Mouse (Mus musculus) embryonic facial prominence, embryonic 11.5 days (tissue): ENCODE results near the gene Gm10401. TPM values are rescaled to one million over a fixed set of nuclear protein-coding genes. Genes with fewer than 3 reads are reported as not detected.

Experiments
- ATAC-seq: fragments of 200-750 bp; cut with Nextera tagmentation; replicated peaks from 2 replicates; pipeline ENCODE4 v1.8.0; 2017; ENCODE audit warnings: low read depth; ENCODE audit not compliant: insufficient number of reproducible peaks, low FRiP score, low TSS enrichment
- DNase-seq: peaks from one replicate; pipeline ENCODE4 v3.0.0-alpha.2; 2015; ENCODE audit warnings: low spot score
- H3K27ac ChIP-seq: fragments of 300-500 bp; sonication (generic); replicated peaks from 2 replicates; pipeline ENCODE4 v1.5.1; 2014; ENCODE audit warnings: mild to moderate bottlenecking, low read depth, low read length, control low read depth
- H3K27me3 ChIP-seq: fragments of 300-500 bp; sonication (generic); 2 replicates; pipeline ENCODE4 v1.6.1; 2014; ENCODE audit warnings: mild to moderate bottlenecking, low read length, moderate library complexity, mixed read lengths; ENCODE audit not compliant: control insufficient read depth, insufficient read depth
- H3K36me3 ChIP-seq: fragments of 300-500 bp; sonication (generic); replicated peaks from 2 replicates; pipeline ENCODE4 v1.6.1; 2014; ENCODE audit warnings: low read depth, mild to moderate bottlenecking, low read length, moderate library complexity, mixed read lengths; ENCODE audit not compliant: control insufficient read depth, insufficient read depth
- H3K4me1 ChIP-seq: fragments of 300-500 bp; sonication (generic); 2 replicates; pipeline ENCODE4 v1.6.1; 2014; ENCODE audit warnings: low read length, mixed read lengths; ENCODE audit not compliant: control insufficient read depth, insufficient read depth
- H3K4me2 ChIP-seq: fragments of 300-500 bp; sonication (generic); 2 replicates; pipeline ENCODE4 v1.6.1; 2014; ENCODE audit warnings: low read depth, mild to moderate bottlenecking, control low read depth, low read length, moderate library complexity
- H3K4me3 ChIP-seq: fragments of 300-500 bp; sonication (generic); 2 replicates; pipeline ENCODE4 v1.5.1; 2014; ENCODE audit warnings: low read depth, low read length, control low read depth
- H3K9ac ChIP-seq: fragments of 300-500 bp; sonication (generic); replicated peaks from 2 replicates; pipeline ENCODE4 v1.6.1; 2014; ENCODE audit warnings: mild to moderate bottlenecking, control low read depth, low read length
- H3K9me3 ChIP-seq: fragments of 300-500 bp; sonication (generic); replicated peaks from 2 replicates; pipeline ENCODE4 v1.6.1; 2016; ENCODE audit warnings: mild to moderate bottlenecking, low read length, inconsistent platforms, mixed read lengths; ENCODE audit not compliant: control insufficient read depth
- WGBS: fragments of 180-500 bp; shearing (Covaris S2); extraction: QIAGEN DNeasy Blood & Tissue Kit; methylation state at CpG from one replicate; pipeline ENCODE4 v1.1.7; 2014; 5-methylcytosine and 5-hydroxymethylcytosine counted together
- polyA plus RNA-seq: library from polyadenylated mRNA; unstranded; fragments of >200 nt; fragmentation: Nextera tagmentation; extraction: Ambion mirVana; gene quantifications from 2 replicates; pipeline ENCODE4 v1.2.1, GENCODE M21; 2014

Gm10401 gene
- polyA plus RNA-seq, 1 experiment from 2014 or later, result 26.3 TPM

DNA sequence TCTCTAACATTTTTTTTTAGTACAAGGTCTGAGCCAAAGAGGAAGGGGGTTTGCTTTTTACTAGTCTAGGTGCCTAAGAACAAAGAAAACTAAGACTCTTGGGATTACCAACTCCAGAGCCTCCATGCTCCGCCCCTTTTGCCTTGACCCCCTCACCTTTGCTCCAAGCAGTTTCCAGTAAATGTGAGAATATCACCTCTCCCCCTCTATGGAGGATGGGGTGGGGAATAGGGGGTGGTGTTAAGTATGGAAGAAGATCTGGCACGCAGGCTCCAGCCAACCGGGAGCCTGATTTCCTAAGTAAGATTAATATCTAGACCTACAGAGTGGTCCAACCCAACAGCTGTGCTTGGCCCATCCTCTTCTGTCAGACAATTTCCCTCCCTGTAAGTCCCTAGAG is 42.6 kb upstream of the Gm10401 start:
- Histone ChIP-seq H3K4me1 (no peaks in the 10 kb centered on the region), H3K9me3 (no peaks in the 10 kb centered on the region), H3K4me2 (no peak overlapping the region), H3K9ac (no peak overlapping the region), H3K36me3 (no peaks in the 10 kb centered on the region), H3K27ac (no peak overlapping the region), H3K27me3 (no peaks in the 10 kb centered on the region), H3K4me3 (no peak overlapping the region)
- DNase-seq, result no peak
- WGBS, result 71% methylated on average over 3 of the region's 3 CpGs
- ATAC-seq, result no peak

DNA sequence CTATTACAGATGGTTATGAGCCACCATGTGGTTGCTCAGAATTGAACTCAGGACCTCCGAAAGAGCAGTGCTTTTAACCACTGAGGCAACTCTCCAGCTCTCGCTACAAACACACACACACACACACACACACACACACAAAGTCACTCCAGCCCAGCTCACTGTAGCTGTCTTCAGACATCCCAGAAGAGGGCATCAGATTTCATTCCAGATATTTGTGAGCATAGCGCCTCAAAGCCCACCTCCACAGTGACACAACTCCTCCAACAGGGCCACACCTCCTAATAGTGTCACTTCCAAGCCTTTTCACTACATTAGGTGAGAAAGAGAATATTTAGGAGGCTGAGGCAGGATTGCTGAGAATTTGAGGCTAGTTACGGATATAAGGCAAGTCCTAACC is 41.0 kb upstream of the Gm10401 start:
- DNase-seq (no peak), ATAC-seq (no peak)
- Histone ChIP-seq H3K4me3 (no peak overlapping the region), H3K4me2 (no peak overlapping the region), H3K9ac (no peak overlapping the region), H3K9me3 (no peaks in the 10 kb centered on the region), H3K27ac (no peak overlapping the region), H3K36me3 (no peaks in the 10 kb centered on the region), H3K27me3 (no peaks in the 10 kb centered on the region), H3K4me1 (no peaks in the 10 kb centered on the region)
- WGBS, result 55% methylated on average over 4 of the region's 4 CpGs

DNA sequence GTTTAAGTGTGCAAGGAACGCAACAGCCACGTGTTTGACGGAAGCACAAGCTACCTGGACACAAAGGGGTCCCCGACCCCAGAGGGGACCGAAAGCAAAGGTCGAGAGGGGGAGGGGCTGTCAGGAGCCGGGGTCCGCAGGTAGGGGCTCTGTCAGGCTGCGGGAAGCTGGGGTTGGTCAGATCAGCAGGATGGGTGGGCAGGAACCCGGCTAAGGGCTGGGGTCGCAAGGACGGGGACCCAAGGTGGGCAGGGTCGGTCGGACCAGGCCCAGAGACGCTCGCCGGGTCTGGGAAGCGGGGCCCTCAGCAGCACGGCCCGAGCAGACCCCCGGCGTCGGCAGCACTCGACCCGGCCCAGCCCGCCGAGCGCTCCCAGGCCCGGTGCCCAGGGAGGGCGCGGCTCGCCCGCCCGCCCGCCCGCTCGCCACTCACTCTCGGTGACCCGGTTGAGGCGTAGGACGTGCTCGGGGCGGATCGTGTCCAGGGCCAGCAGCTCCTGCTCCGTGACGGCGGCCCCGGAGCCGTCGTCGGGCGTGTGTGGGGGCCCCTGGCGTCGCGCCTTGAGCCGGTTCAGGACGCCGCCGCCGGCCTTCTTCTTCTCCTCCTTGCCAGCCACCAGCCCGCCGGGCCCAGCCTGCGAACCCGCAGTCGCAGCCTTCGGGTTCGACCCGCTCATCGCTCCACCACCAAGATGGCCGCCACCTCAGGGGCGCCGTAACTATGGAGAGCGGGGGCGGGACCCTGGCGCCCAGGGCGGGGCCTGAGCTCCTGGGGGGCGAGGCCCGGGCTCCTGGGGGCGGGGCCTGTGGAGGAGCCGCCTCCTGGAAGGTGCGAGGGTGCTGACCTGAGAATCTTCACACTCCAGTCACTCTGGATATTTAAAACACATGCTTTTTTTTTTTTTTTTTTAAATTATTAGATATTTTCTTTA is 36.4 kb upstream of the Gm10401 start, which contains the start of gene Unc119b:
Gene Unc119b (minus strand): TSS at position 742 of the 932 bp plus-strand sequence.
- 0% methylated on average over 58 of the region's 81 CpGs for WGBS
- ATAC-seq, result peak; percentile 85

DNA sequence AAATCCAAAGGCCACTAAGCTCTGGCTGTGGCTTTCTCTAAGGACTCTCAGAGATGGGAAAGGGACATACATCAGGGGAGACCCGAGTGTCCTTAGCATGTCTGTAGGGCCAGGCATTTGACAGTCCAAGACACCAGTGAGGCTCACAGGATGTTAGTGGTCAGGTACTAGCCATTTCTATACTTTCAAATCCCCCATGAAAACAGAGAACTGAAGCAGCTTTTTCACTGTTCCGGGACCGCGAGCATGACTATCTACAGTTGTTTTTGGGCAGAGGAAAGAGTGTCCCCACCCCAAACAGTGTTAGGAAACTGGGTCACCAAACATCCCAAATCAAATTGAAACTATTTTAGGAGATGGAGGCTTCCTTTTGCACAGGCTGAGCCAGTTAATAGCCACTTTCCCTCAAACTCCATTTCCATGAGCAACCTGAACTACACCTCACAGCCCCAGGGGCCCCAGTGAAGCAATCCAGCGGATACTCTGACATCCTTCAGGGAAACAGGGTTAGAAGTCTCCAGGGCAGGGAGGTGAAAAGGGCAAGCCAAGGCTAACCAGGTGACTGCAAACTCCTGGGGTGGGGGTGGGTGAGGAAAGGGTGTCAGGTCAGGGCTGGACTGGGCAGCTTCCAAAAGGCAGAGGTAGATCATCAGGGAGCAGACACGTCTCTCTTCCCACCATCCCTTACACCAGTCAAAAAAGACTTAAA is 35.4 kb upstream of the Gm10401 start:
- DNase-seq (no peak), ATAC-seq (no peak)
- no peaks in the 10 kb centered on the region for H3K27me3 ChIP-seq
- H3K9ac ChIP-seq, result peak overlapping the region; percentile 51
- H3K4me3 ChIP-seq, result peak overlapping the region; percentile 84
- peak overlapping the region; percentile 85 for H3K4me2 ChIP-seq
- no peaks in the 10 kb centered on the region for H3K9me3 ChIP-seq
- no peaks in the 10 kb centered on the region; the same call in 1 of the 2 replicates for H3K36me3 ChIP-seq
- WGBS, result 58% methylated on average over 6 of the region's 6 CpGs
- H3K4me1 ChIP-seq, result no peaks in the 10 kb centered on the region
- H3K27ac ChIP-seq, result no peak overlapping the region

More for the DNA sequence above, 36.4 kb upstream of the Gm10401 start, which contains the start of gene Unc119b:
- peak; percentile 93 for DNase-seq
- Histone ChIP-seq H3K4me2 (peak within 1 kb of the TSS; percentile 85), H3K4me3 (peak within 1 kb of the TSS; percentile 84), H3K9me3 (no peaks in the 10 kb centered on the region), H3K9ac (peak within 1 kb of the TSS; percentile 90), H3K36me3 (no peaks in the 10 kb centered on the region; the same call in 1 of the 2 replicates), H3K4me1 (no peaks in the 10 kb centered on the region), H3K27ac (no peak within 1 kb of the TSS), H3K27me3 (no peaks in the 10 kb centered on the region)

DNA sequence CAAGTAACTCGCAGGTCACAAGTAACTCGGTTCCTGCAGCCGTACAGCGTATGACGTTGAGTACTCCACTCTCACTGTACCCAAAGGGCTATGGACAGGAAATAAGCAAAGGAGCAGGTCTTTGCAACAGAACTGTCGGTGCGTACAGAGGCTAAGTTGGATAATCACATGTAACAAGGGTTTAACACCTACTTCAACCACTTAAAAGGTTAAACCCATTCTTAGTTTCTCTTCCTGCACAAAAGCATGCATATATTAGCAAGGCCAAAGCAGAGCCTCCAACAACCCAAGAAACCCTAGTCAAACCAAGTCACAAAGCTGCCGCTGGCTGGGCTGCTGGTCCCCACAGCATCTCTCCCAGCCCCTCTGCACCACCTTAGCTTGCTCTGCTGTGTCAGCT is 34.4 kb upstream of the Gm10401 start:
- no peak overlapping the region for H3K4me2 ChIP-seq
- H3K36me3 ChIP-seq, result peaks cover 2% of the 10 kb centered on the region
- H3K9ac ChIP-seq, result no peak overlapping the region
- WGBS, result 90% methylated on average over 8 of the region's 8 CpGs
- H3K4me1 ChIP-seq, result no peaks in the 10 kb centered on the region
- ATAC-seq, result no peak
- no peak for DNase-seq
- no peaks in the 10 kb centered on the region for H3K27me3 ChIP-seq
- no peak overlapping the region for H3K4me3 ChIP-seq
- no peak overlapping the region for H3K27ac ChIP-seq
- no peaks in the 10 kb centered on the region for H3K9me3 ChIP-seq

DNA sequence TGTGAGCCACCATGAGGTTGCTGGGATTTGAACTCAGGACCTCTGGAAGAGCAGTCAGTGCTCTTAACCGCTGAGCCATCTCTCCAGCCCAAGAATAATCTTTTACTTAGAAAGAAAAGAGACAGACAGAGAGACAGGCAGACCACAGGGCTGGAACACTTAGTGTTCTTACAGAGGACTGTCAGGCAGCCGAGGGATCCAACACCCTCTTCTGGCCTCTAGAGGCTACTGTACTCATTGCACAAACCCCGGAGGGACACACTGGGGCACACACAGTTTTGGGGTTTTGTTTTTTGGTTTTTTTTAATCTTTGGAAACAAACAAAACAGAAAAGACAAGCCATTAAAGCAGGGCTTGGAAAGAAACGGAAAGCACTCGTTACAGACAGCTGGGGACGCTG is 31.2 kb upstream of the Gm10401 start:
- Histone ChIP-seq H3K27ac (no peak overlapping the region), H3K36me3 (peaks cover 4% of the 10 kb centered on the region), H3K4me2 (no peak overlapping the region), H3K4me1 (no peaks in the 10 kb centered on the region), H3K9ac (no peak overlapping the region), H3K27me3 (no peaks in the 10 kb centered on the region), H3K4me3 (no peak overlapping the region), H3K9me3 (no peaks in the 10 kb centered on the region)
- 86% methylated on average over 6 of the region's 6 CpGs for WGBS
- ATAC-seq, result no peak
- no peak for DNase-seq

DNA sequence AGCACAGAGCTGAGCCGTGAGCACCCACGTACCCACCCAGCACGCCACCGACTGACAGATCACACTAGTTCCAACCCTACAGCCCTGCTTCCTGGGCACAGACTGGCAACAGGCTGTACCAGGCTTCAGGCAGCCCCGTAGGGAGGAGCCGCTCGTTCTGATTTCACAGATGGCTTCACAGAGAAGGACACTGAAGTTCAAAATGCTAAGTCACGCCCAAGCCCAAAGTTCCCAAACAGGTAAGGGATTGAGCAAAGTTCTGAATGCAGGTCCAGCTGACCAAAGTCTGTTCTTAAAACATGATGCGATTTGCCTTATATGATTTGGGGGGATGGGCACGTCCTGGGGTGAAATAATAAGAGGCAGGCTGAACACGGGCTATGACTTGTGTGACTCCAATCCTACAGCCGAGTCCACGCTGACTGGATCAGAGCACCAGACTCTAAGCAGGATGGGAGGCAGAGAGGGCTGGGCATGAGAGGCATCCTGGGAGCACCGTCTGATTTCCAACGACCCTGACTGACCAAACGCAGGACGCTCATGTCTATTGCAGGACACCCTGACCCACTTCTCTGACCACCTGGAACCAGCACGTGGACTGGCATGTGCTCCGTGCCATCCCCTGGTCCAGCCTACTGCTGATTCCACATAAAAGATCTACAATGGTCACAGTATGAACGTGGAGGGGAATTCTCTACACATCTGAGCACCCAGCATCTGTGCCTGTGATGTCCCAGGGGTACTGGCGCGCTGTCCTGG is 29.5 kb upstream of the Gm10401 start:
- no peak overlapping the region for H3K27ac ChIP-seq
- 93% methylated on average over 22 of the region's 22 CpGs for WGBS
- ATAC-seq, result no peak

More for the DNA sequence above, 29.5 kb upstream of the Gm10401 start:
- no peaks in the 10 kb centered on the region for H3K9me3 ChIP-seq
- no peak overlapping the region for H3K9ac ChIP-seq
- no peak for DNase-seq
- H3K4me1 ChIP-seq, result no peaks in the 10 kb centered on the region
- no peak overlapping the region for H3K4me3 ChIP-seq
- H3K36me3 ChIP-seq, result peaks cover 4% of the 10 kb centered on the region
- H3K4me2 ChIP-seq, result no peak overlapping the region
- H3K27me3 ChIP-seq, result no peaks in the 10 kb centered on the region
